Mouse (Mus musculus) erythroblast, adult 5-6 weeks (primary cell): ENCODE measurements around the gene Polrmt. TPM values are rescaled to one million over a fixed set of nuclear protein-coding genes. Genes with fewer than 3 reads are reported as not detected.
"Not testable (repeated sequence)": the region's sequence is repeated elsewhere in the genome, so short reads cannot be mapped to it uniquely, and the experiment has no call there.

ENCODE experiments used
- ATAC-seq: replicated peaks from 2 replicates; pipeline ENCODE4 v1.8.0; 2016; ENCODE audit warnings: moderate number of reproducible peaks, mild to moderate bottlenecking, moderate TSS enrichment, inconsistent platforms; ENCODE audit not compliant: poor library complexity, low FRiP score, severe bottlenecking
- total RNA-seq, 2 experiments: library from RNA; stranded (forward) in 1 of 2; stranded (reverse) in 1 of 2; fragments of 150-400 nt in 1 of 2; fragments of 200-764, 138-1000 nt in 1 of 2; gene quantifications; 2 replicates each; pipeline versions ENCODE4 v1.2.3 to v1.2.4; 2015 to 2017; ENCODE audit warnings: low replicate concordance in 2 of 2

Polrmt gene
- total RNA-seq, 2 experiments from 2014 or later = 4.8 to 5.0 TPM

DNA sequence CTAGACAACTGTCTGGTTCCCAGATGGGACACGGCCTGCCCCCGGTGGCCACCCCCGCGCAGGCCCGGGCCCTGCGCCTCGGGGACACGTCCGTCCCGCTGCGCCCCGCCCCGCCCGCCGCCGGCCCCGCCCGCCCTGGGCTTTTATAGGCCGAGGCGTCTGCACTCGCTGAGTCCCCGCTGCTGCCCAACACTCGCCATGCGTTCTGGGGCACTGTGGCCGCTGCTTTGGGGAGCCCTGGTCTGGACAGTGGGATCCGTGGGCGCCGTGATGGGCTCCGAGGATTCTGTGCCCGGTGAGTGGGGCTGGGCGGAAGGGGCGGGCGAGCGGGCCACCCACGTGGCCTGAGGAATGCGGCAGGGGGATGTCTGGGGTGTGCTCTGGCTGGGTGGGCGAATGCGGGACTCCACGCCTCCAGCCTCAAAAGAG, 30.7 kb upstream of the Polrmt start, which contains the start of gene Fstl3:
Gene Fstl3 (plus strand): TSS at position 170 of the 429 bp plus-strand sequence.
- ATAC-seq = no peak

DNA sequence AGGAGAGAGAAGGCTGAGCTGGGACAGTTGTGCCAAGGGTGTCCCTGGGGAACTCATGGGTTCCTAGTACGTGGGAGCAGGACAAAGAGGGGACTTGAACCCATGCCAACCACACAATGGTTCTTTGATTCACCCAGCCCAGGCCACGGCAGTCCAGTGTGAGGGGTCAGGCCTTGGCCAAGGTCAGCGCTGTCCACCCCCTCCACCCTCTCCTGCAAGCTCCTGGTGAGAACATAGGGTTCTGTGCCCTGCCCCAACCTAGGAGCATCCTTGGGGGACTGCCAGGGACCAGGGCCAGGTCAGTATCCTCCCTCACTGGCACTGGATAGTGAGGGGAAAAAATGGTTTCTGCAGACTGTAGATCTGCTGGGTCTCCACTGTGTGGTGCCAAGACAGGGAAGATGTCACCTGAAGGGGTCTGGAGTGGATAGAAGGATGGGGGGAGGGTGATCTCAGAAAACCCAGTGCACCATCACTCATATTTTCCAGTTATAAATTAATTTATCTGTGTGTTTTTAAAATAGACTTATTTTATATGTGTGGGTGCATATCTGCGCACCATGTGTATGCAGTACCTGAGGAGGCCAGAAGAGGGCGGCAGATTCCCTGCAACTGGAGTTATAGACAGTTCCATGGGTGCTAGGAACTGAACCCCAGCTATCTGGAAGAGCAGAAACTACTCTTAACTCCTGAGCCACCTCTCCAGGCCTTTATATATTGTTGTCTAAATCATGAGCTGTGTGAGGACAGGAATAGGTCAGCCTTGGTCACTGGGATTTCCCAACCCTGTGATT, 28.3 kb upstream of the Polrmt start:
- no peak for ATAC-seq

DNA sequence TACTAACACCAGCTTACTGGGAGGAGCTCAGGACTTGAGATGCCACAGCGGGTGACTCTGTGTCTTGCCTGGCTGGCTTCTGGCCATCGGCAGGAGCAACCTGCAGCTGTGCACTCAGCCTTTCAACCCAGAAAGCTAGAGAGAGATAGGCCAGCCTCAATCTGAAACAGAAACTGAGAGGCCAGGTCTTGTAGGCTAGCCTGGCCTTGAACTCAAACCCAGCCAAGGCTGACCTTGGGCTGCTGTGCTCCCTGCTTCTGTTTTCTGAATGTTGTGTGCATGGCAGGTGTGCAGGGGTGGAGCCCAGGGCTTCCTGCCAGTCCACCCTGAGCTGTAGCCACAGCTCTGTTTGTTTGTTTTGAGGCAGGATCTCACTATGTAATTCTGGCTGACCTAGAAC, 26.8 kb upstream of the Polrmt start:
- ATAC-seq = no peak

DNA sequence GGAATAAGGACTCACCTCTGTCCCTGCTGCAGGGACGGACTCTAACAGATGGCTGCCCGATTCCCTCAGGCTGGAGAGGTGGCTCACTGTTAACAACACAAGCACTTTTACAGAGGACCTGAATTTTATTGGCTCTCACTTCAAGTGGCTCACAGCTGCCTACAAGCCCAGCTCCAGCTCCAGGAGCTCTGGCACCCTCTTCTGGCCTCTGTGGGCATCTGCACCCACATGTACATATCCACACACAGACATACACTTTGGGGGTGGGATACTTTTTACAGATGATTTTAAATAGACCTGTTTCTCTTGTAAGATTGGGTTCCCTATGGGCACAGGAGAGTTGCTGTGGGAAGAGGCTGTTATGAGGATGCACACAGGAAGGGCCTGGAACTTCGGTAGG, 25.9 kb upstream of the Polrmt start:
- no peak for ATAC-seq

DNA sequence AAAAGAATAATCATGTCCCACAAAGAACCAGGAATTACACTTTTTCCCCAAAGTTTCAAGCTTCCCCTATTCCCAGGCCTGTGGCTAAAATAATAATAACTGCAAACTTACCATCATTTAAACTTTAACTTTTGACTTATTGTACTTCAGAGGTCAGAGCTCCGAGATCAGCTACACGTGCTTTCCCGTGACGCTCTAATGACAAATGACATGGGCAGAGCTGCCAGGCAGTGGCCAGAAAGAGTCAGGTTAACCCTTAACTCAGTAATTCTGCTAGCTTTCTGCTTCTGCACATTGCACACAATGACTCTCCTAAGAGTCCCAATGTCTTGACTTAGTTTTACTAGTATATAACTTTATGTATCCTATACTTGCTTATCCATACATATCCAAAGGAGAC, 22.9 kb upstream of the Polrmt start:
- no peak for ATAC-seq

DNA sequence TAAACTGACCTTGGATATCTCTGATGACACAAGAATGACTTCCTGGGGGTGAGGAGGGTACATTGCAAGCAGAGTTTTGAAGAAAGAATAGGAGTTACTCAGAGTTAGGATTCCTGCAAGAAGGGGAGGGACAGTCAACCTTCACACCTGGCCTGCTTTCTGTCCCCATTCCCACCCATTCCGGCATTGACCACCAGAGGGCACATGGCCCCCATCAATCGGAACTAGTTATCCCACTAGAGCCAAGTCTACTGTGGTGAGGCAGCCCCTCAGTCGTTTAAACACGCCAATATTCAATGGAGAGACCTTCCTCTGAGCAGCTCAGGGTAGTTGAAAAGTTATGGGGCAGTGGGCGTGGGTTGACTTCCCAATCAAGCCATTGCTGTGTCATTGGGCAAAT, 22.0 kb upstream of the Polrmt start:
- ATAC-seq = peak; percentile 41

DNA sequence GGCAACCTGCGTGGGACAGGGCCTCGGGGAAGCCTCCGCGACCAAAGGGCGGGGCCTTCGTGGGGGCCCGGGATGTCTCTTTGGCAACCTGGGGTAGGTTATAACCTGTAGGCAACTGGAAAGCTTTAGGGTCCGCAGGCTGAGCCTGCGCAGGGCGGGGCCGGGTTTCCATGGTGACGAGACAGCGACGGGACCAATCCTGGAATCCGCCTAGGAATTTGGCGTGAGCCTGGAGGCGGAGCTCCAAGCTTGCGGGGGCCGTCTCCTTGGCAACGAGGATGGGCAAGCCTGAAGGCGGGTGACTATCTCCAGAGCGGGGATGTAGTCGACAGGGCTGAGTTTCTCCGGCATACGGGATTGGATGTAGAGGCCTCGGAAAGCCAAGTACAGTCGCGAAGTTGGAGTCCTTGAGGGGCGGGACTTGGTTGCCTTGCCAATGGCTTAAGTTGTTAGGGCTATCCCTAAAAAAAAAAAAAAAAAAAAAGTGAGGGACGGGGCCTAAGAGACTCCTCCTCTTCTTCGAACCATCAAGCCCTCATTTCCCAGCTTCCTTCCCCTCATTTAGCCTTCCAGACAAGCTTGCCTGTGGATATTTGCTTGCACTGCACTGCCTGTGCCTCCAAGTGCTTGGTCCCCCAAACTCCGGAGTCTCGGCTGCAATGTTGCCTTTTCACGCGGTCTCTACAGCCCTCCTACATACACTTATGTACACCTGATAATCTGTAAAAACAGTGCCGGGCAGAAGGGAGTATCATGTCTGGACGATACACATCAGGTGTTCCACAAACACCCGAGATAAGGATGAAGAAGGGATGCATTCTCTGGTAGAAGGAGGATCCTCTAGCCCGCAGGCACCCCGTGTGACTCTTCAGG, 21.2 kb upstream of the Polrmt start:
- ATAC-seq = peak; percentile 54

DNA sequence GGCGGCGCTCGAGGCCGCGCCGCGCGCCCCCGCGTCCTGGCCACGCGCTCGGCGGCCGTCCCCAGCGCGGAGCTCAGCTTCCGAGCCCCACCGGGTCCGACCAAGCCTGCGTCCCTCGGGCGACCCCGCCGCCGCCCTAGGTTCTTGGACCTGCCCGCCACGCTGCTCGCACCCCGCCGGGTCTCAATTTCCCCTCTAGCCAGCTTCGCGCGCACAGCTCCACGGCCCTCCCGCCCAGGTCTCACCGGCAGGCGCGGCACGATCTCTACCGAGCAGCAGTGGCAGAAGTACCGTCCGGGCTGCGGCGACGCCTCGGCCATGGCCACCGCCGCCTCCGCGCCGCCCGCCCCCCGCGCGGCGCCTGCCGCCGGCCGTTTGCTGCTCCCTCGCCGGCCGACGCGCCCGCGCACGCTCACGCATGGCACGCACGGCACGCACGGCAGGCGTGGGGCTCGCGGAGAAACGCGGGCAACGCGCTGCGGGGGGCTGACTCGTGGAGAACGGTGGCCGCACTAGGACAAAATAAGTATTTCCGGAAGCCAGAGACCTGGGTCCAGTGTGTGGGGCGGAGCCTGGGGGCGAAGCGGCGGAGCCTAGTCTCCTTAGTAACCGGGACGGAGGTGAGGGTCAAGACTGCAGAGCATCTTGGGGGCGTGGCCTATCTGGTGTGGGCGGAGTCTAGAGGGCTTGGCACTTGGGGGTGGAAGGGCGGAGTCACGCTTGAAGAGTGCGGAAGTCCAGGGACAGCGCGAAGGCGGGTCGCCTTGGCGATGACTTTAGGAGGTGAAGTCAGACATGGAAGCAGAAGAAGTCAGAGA, 20.3 kb upstream of the Polrmt start, which contains the start of gene Rnf126:
Gene Rnf126 (minus strand): TSS at position 445 of the 818 bp plus-strand sequence.
- peak; percentile 87 for ATAC-seq

DNA sequence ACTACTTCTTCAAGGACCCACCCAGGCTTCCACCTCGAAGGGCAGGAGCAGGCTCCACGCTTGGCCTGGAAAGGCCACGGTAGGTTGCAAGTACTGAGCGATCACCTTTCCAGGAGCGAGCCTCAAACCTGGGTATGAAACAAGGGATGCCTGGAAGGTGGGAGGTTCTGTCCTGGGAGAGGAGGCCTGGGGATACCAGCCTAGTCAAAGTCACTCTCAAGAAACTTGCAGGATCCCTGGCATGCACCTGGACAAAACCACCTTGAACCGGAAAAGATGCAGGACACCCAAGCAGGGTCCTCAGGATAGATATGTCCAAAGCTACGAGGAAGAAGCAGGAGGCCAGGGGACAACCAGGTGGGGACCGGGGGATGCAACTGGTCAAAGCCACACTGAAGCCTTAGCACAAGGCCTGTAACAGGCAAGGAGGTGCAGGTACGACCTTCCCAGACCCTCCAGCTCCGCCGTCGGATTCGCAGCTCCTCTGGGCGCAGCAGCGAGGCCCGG, 19.7 kb upstream of the Polrmt start:
- ATAC-seq = no peak

DNA sequence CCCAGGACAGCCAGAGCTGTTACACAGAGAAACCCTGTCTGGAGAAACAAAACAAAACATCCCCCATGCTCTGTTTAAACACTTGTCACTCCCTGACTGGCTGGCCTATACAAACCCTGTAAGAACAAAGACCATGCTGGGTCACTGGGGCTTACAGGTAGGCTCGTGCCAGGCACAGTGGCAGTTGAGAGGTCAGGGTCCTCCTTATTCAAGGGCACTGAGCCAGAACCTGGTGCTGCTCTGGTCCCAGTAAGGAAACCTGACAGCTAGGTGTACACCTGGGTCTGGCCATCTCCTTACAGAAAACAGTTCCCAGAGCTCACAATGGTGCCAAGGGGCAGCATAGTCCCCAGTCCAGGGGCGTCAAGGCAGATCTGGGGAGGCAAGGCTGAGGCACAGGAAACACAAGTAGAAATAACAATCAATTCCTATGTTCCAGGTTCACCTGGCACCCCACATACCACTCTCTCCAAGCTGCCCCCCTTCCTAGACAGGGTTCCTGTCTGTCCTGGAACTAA, 18.9 kb upstream of the Polrmt start:
- no peak for ATAC-seq

DNA sequence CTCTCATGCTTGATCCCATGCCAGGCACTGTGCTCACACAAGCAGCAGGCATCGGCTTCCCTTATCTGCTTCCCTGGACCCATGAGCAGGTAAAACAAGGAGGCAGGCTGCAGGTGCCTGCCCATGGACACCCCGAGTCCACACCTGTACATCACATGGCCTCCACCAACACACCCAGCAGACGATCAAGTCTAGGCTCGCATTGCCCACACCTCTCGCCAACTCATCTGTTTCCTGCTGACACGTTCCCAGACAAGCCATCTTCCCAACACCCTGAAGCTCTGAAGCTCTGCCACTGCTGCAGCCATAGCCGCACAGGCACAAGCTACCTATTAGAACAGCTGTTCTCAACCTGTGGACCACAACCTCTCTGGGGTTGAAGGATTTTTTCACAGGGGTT, 17.9 kb upstream of the Polrmt start:
- no peak for ATAC-seq

DNA sequence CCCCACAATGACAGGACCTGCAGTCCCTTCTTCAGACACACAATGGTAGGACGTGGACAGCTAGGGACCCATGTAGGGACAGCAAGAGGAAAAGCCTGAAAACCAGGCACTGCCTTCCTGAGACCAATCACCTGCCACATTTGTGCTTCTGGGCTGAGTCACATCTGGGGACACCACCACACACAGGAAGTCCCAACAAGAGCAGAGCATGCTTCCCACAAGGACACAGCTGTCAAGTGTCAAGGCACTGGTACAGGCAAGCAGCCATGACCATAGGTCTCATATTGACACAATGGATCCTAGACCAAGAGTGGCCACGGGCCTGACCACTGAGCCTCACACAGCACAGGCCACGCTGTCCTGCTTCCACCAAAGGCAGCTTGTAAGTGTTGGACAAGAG, 16.5 kb upstream of the Polrmt start:
- ATAC-seq = no peak

DNA sequence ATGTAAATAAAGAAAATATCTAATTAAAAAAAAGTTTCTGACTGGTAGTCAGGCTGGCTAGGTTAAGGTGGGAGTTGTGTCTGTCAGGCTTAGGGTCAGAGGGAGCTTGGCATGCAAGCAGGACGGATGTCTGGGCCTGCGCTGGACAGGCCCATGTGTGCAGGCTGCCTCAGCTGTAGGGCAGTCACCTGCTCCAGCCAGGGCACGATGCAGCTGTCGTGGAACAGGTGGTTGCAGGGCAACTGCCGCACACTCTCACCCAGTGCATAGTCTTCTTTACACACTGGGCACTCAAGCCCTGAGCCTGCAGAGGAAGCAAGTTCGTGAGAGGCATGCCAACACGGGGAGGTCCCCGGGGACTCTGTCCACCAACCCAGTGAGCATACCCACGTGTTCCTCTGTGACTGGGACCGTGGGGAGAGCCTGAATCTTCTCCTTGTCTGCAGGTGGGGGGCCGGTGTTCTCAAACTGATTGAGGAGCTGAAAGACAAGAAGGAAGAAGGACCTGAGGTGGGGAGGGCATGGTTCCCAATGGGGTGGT, 14.3 kb upstream of the Polrmt start:
- ATAC-seq = no peak

DNA sequence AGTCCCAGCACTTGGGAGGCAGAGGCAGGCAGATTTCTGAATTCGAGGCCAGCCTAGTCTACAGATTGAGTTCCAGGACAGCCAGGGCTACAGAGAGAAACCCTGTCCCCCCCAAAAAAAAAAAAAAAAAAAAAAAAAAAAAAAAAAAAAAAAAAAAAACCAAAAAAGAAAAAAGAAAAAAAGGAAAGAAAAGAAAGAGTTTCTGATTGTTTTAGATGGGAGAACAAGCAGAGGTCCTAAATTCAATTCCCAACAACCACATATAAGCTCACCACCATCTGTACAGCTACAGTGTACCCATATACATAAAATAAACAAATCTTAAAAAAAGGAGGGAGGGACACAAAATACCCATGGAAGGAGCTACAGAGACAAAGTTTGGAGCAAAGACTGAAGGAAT, 13.3 kb upstream of the Polrmt start:
- not testable (repeated sequence) for ATAC-seq

DNA sequence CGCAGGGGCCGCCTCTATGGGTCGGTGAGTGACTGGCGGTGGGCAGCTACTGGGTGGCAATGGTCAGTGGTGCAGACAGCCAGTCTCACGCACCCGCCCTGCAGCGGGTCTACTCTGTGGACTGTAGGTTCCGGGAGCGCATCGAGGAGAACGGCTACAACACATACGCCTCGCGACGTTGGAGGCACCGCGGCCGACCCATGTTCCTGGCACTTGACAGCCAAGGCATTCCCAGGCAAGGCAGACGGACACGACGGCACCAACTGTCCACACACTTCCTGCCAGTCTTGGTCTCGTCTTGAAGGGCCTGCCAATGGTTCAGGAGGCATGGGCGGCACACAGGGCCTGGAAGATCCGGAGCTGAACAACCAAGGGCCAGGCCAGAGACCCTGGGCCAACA, 10.3 kb upstream of the Polrmt start:
- no peak for ATAC-seq

DNA sequence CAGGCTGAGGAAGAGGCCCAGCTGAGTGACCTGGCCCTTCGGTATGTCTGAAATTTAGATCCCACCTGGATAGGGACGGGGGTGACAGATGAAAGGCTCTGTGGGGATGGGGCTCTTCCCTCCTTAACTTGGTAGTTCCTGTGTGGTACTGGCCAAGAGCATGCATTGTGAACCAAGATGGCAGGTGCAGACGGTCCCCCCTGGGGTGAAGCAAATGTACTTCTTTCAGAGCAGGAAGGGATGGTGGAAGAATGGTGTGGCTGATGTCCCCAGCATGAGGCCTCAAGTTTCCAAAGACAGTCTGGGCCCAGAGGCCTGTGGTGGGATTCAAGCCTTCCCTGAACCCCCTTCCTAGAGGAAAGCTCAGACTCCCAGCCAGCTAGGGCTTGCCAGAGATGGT, 9.5 kb upstream of the Polrmt start:
- ATAC-seq = no peak

DNA sequence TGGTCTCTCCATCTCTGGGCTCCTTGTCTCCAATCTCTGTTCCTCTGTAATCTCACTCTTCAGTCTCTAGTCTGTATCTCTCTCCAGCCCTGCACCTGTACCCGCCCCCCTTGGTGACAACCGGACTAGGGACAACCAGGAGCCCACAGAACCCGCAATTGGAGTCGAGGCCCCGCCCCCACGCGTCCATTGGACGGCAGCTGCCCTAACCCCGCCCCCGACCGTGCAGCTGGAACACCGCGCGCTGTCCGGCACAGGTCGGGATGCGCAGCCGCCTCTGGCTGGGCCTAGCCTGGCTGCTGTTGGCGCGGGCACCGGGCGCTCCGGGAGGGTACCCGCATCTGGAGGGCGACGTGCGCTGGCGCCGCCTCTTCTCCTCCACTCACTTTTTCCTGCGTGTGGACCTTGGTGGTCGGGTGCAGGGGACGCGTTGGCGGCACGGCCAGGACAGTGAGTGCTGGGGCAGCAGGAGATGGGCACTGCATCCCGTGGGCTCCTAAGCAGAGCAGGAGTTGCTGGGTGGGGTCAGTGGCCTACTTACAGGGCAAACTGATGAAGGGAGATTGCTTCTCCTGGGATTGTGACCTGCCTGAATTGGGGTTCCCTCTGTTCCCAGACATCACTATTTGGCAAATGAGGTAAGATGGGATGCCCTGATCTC, 8.6 kb upstream of the Polrmt start, which contains the start of gene Fgf22:
Gene Fgf22 (plus strand): TSS at position 221 of the 661 bp plus-strand sequence.
- peak; percentile 76 for ATAC-seq

DNA sequence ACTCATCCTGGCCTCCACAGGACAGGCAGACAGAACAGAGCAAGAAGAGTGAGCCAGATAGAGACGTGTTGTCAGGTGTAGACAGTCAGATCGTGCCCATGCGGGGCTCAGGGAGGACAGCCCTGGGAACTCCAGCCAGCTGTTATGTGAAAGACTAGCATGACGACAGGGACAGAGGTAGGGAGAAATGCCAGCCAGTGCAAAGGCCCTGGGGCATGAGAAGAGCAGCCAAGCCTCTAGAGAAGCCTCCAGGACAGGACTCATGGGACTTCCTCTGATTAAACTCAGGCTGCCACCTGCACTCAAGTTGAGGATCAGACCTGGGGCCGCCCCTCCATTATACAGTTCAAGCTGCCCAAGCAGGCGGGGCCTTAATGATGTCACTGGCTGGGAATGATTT, 2.1 kb upstream of the Polrmt start:
- no peak for ATAC-seq

DNA sequence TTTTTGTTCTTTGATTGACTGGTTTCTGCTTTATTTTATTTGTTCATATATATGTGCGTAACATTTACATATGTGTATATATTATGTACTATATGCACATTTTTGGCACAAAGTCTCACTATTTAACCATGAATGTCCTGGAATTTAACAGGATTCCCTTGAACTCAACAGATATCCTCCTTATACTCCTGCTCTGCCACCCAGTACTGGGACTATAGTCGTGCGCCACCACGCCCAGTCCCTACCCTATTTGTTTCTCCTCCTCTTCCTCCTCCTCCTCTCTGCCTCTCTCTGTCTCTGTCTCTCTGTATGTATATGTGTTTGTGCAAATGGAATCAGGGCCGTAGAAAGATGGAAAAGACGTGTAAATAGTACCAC, 382 bp upstream of the Polrmt start:
- ATAC-seq = peak; percentile 65
